Mouse (Mus musculus) small intestine, adult 2 months (tissue): Measurements from ENCODE around the gene Nod2.

ENCODE experiments used
- CTCF ChIP-seq: fragments of 200-500 bp; IDR thresholded peaks from 2 replicates; pipeline ENCODE4 v1.5.1; 2012; ENCODE audit warnings: low read depth, mild to moderate bottlenecking, control low read depth, inconsistent platforms, low read length, moderate library complexity, mixed read lengths; ENCODE audit not compliant: insufficient replicate concordance, insufficient read length; ENCODE audit errors: extremely low read depth
- POLR2A ChIP-seq: fragments of 200-500 bp; IDR thresholded peaks from 2 replicates; pipeline ENCODE4 v1.6.1; 2012; ENCODE audit warnings: low read depth, mild to moderate bottlenecking, control low read depth, inconsistent platforms, low read length, moderate library complexity

GRCm38 (mm10) chr8:88620931-88621330, 26.2 kb upstream of the Nod2 start:
- TF ChIP-seq CTCF (no peak), POLR2A (no peak)
